Mouse (Mus musculus) heart, postnatal 36 days (tissue): Measurements from ENCODE around the gene Myom3. TPM values are rescaled to one million over a fixed set of nuclear protein-coding genes. Genes with fewer than 3 reads are reported as not detected.

Experiments
- DNase-seq, 2 experiments: peaks; one replicate each; pipeline ENCODE4 v3.0.0; 2021 to 2022
- intact Hi-C: fragments of 180-260 bp; cut with DNase I; formaldehyde crosslinking; loops from one replicate; pipeline ENCODE4 v1.15.1; 2025
- total RNA-seq, 2 experiments: library from RNA; stranded (reverse); gene quantifications; 2 replicates each; pipeline ENCODE4 v1.2.3; 2021

Myom3 gene
- total RNA-seq, 2 experiments from 2014 or later: 0.86 to 0.95 TPM

- intact Hi-C loops: loop anchor here (2.0 kb wide), 1 partner anchor 50 kb away; no protein-coding TSS in a partner anchor
- DNase-seq: no peak
Measured at GRCm38 (mm10) chr4:135758825-135759224, 690 bp upstream of the Myom3 start.

GRCm38 (mm10) chr4:135761048-135761447 is 1.5 kb downstream of the Myom3 start:
- DNase-seq: no peak
- intact Hi-C loops: no loop called here

GRCm38 (mm10) chr4:135761569-135761968 is 2.1 kb downstream of the Myom3 start:
- intact Hi-C loops: no loop called here
- DNase-seq: no peak

- peak; percentile 14 for DNase-seq
- intact Hi-C loops: loop anchor here (2.0 kb wide), 1 partner anchor 32 kb away; no protein-coding TSS in a partner anchor
Measured at GRCm38 (mm10) chr4:135762251-135762906, 2.9 kb downstream of the Myom3 start.

- intact Hi-C loops: loop anchor here (5.0 kb wide), 1 partner anchor 82 kb away; no protein-coding TSS in a partner anchor
- DNase-seq: no peak
Measured at GRCm38 (mm10) chr4:135764700-135765099, 5.2 kb downstream of the Myom3 start.

- intact Hi-C loops: loop anchor here (5.0 kb wide), 1 partner anchor 83 kb away; no protein-coding TSS in a partner anchor
- DNase-seq: no peak
Measured at GRCm38 (mm10) chr4:135765707-135766106, 6.2 kb downstream of the Myom3 start.

- intact Hi-C loops: loop anchor here (5.0 kb wide), 1 partner anchor 85 kb away; no protein-coding TSS in a partner anchor
- DNase-seq: peak in 1 of 2 experiments; percentile 15
Measured at GRCm38 (mm10) chr4:135766976-135767375, 7.5 kb downstream of the Myom3 start.

- intact Hi-C loops: loop anchor here (5.0 kb wide), 1 partner anchor 87 kb away; no protein-coding TSS in a partner anchor
- peak; percentile 25 to 37 for DNase-seq
Measured at GRCm38 (mm10) chr4:135768572-135769526, 9.3 kb downstream of the Myom3 start.

GRCm38 (mm10) chr4:135770611-135771305 is 11.2 kb downstream of the Myom3 start:
- intact Hi-C loops: no loop called here
- DNase-seq: no peak

- no peak for DNase-seq
- intact Hi-C loops: no loop called here
Measured at GRCm38 (mm10) chr4:135771592-135771991, 12.1 kb downstream of the Myom3 start.

GRCm38 (mm10) chr4:135772671-135773070 is 13.2 kb downstream of the Myom3 start:
- peak; percentile 41 to 54 for DNase-seq
- intact Hi-C loops: no loop called here

GRCm38 (mm10) chr4:135774496-135774895 is 15.0 kb downstream of the Myom3 start:
- no peak for DNase-seq
- intact Hi-C loops: no loop called here

GRCm38 (mm10) chr4:135776850-135777249 is 17.3 kb downstream of the Myom3 start:
- DNase-seq: no peak
- intact Hi-C loops: no loop called here

- intact Hi-C loops: no loop called here
- DNase-seq: no peak
Measured at GRCm38 (mm10) chr4:135779661-135780060, 20.1 kb downstream of the Myom3 start.

GRCm38 (mm10) chr4:135780255-135780654 is 20.7 kb downstream of the Myom3 start:
- no peak for DNase-seq
- intact Hi-C loops: no loop called here

- intact Hi-C loops: no loop called here
- no peak for DNase-seq
Measured at GRCm38 (mm10) chr4:135781304-135781703, 21.8 kb downstream of the Myom3 start.

GRCm38 (mm10) chr4:135786581-135786980 is 27.1 kb downstream of the Myom3 start:
- no peak for DNase-seq
- intact Hi-C loops: no loop called here

GRCm38 (mm10) chr4:135787271-135787670 is 27.8 kb downstream of the Myom3 start:
- intact Hi-C loops: no loop called here
- DNase-seq: no peak

- intact Hi-C loops: no loop called here
Measured at GRCm38 (mm10) chr4:135789135-135789534, 29.6 kb downstream of the Myom3 start.

GRCm38 (mm10) chr4:135792821-135793220 is 33.3 kb downstream of the Myom3 start:
- intact Hi-C loops: no loop called here

More at GRCm38 (mm10) chr4:135789135-135789534, 29.6 kb downstream of the Myom3 start:
- DNase-seq: no peak

GRCm38 (mm10) chr4:135797931-135798330 is 38.4 kb downstream of the Myom3 start:
- peak; percentile 47 for DNase-seq
- intact Hi-C loops: no loop called here

More at GRCm38 (mm10) chr4:135792821-135793220, 33.3 kb downstream of the Myom3 start:
- DNase-seq: no peak
